Comparison of ENCODE assay signal across 8 mouse cellular contexts in the genomic region with DNA sequence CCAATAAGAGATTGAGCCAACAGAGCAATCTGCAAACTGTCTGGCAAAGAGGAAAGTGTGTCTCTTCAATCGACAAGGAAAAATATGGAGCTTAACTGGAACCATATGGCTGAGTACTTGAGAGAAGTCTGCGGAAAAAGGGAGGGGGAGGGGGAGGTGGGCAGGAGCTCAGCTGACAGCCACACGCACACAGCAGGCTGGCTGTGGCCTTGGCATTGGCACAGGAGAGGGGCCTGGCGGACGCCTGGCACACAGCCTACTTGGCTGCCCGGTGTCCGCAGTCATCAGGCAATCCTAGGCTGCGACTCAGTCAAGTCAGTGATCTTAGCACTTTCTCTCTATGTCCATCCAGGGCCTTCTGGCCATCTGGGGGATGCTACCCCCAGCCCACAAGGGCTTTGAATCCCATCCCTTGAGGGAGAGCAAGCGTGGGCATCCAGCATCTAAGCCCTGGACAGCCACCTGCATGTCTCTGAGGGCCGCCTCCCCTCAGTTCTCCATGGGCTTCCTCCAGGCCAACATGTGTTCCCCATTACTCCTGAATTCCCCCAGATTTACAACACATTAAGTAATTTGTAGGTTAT.
A peak's percentile ranks its signal among the peaks of the same experiment; 100 is the strongest.
DNase-seq lines count a peak whose midpoint lies in the region; ATAC-seq lines count a peak whose summit lies in the region.

No protein-coding gene starts in this region.

- H3K9ac ChIP-seq in embryonic facial prominence, embryonic 11.5 days (replicated peaks; ENCODE audit: low read length): no peak overlapping the region
- peak overlapping the region; percentile 13; the same call in 1 of the 2 replicates for H3K9ac ChIP-seq in heart, embryonic 14.5 days (ENCODE audit: low read length)
- no peak overlapping the region for H3K9ac ChIP-seq in neural tube, embryonic 13.5 days

- ATAC-seq in embryonic facial prominence, embryonic 11.5 days (replicated peaks; ENCODE audit: insufficient number of reproducible peaks, low FRiP score, low TSS enrichment, low read depth): peak; percentile 58; the same call in 1 of the 2 replicates
- ATAC-seq in heart, embryonic 14.5 days (ENCODE audit: insufficient number of reproducible peaks, insufficient read depth, low FRiP score, low read depth): peak; percentile 33; the same call in 1 of the 2 replicates
- ATAC-seq in neural tube, embryonic 13.5 days (ENCODE audit: low read depth): peak; percentile 54; the same call in 1 of the 2 replicates

- peaks cover 7% of the 10 kb centered on the region for H3K4me1 ChIP-seq in embryonic facial prominence, embryonic 11.5 days (ENCODE audit: control insufficient read depth, insufficient read depth, low read length)
- peaks cover 56 to 70% of the 10 kb centered on the region in 2 experiments for H3K4me1 ChIP-seq in heart, embryonic 14.5 days (ENCODE audit: control insufficient read depth in 2 of 2, insufficient read depth in 2 of 2, low read length in 2 of 2)
- H3K4me1 ChIP-seq in neural tube, embryonic 13.5 days (replicated peaks): peaks cover 70% of the 10 kb centered on the region

- WGBS in embryonic facial prominence, embryonic 11.5 days: 14% methylated on average over 10 of the region's 10 CpGs
- 24% methylated on average over 10 of the region's 10 CpGs for WGBS in heart, embryonic 14.5 days
- WGBS in neural tube, embryonic 13.5 days: 21% methylated on average over 10 of the region's 10 CpGs

- no peak overlapping the region for H3K4me3 ChIP-seq in embryonic facial prominence, embryonic 11.5 days (ENCODE audit: low read depth, low read length)
- no peak overlapping the region for H3K4me3 ChIP-seq in heart, embryonic 14.5 days (ENCODE audit: control insufficient read depth in 1 of 2, insufficient read depth in 1 of 2, low read depth in 1 of 2, low read length in 2 of 2)
- H3K4me3 ChIP-seq in neural tube, embryonic 13.5 days: no peak overlapping the region

- peak; percentile 85 for DNase-seq in 3T3-L1 (ENCODE audit: low read depth, low spot score)
- peak; percentile 74 for DNase-seq in adrenal gland, adult 8-10 months
- peak; percentile 97 for DNase-seq in embryonic facial prominence, embryonic 11.5 days (ENCODE audit: low spot score)
- peak; percentile 37 to 54 for DNase-seq in kidney, postnatal 4 days
- DNase-seq in urinary bladder, adult 18-20 months (ENCODE audit: low spot score in 2 of 2): no peak
- no peak for DNase-seq in spleen, adult 12 weeks (ENCODE audit: low spot score)

- peaks cover 39% of the 10 kb centered on the region for H3K27me3 ChIP-seq in embryonic facial prominence, embryonic 11.5 days (ENCODE audit: control insufficient read depth, insufficient read depth, low read length)
- no peaks in the 10 kb centered on the region for H3K27me3 ChIP-seq in heart, embryonic 14.5 days (ENCODE audit: control insufficient read depth, insufficient read depth, low read length)
- peaks cover 85% of the 10 kb centered on the region for H3K27me3 ChIP-seq in neural tube, embryonic 13.5 days

- H3K27ac ChIP-seq in embryonic facial prominence, embryonic 11.5 days (replicated peaks; ENCODE audit: low read depth, low read length): 0 out of 2 replicates have a peak overlapping the region, but pooled peaks have one; percentile 29
- H3K27ac ChIP-seq in heart, embryonic 14.5 days (replicated peaks in 1 of 2; ENCODE audit: control insufficient read depth in 1 of 2, insufficient read depth in 1 of 2, low read depth in 2 of 2, low read length in 2 of 2): peak overlapping the region in 1 of 2 experiments; percentile 76; a peak in 2 of 4 replicates
- H3K27ac ChIP-seq in neural tube, embryonic 13.5 days (replicated peaks): 0 out of 2 replicates have a peak overlapping the region, but pooled peaks have one; percentile 10

- H3K4me2 ChIP-seq in embryonic facial prominence, embryonic 11.5 days (ENCODE audit: low read depth, low read length): peak overlapping the region; percentile 3; the same call in 1 of the 2 replicates
- H3K4me2 ChIP-seq in heart, embryonic 14.5 days (ENCODE audit: low read length): peak overlapping the region; percentile 16
- H3K4me2 ChIP-seq in neural tube, embryonic 13.5 days: no peak overlapping the region

- H3K36me3 ChIP-seq in embryonic facial prominence, embryonic 11.5 days (replicated peaks; ENCODE audit: control insufficient read depth, insufficient read depth, low read depth, low read length): no peaks in the 10 kb centered on the region
- no peaks in the 10 kb centered on the region for H3K36me3 ChIP-seq in heart, embryonic 14.5 days (ENCODE audit: control insufficient read depth, insufficient read depth, low read length)
- no peaks in the 10 kb centered on the region for H3K36me3 ChIP-seq in neural tube, embryonic 13.5 days

- no peaks in the 10 kb centered on the region for H3K9me3 ChIP-seq in embryonic facial prominence, embryonic 11.5 days (replicated peaks; ENCODE audit: control insufficient read depth, low read length)
- H3K9me3 ChIP-seq in heart, embryonic 14.5 days (ENCODE audit: control insufficient read depth, low read length): no peaks in the 10 kb centered on the region
- H3K9me3 ChIP-seq in neural tube, embryonic 13.5 days: no peaks in the 10 kb centered on the region

Comparison
In these comparisons a context has a peak if more than half of its experiments do, and no peak if none do; other contexts are left out.
1. DNase-seq: peak in 3T3-L1 (single experiment), adrenal gland, adult 8-10 months (single experiment), embryonic facial prominence, embryonic 11.5 days (single experiment) and kidney, postnatal 4 days (2 of 2); none in urinary bladder, adult 18-20 months (0 of 2) and spleen, adult 12 weeks (single experiment).
2. Peak in every context shown above with its lines, with median percentiles within 50 percentile points of each other: ATAC-seq.